Mouse (Mus musculus) embryonic facial prominence, embryonic 12.5 days (tissue): ENCODE data around the gene Flt1. TPM values are rescaled to one million over a fixed set of nuclear protein-coding genes. Genes with fewer than 3 reads are reported as not detected.

ENCODE experiments used
- ATAC-seq: fragments of 200-750 bp; cut with Nextera tagmentation; 2 replicates; pipeline ENCODE4 v1.8.0; 2017; ENCODE audit not compliant: insufficient number of reproducible peaks, insufficient read depth, low FRiP score, low TSS enrichment
- H3K27ac ChIP-seq: fragments of 300-500 bp; sonication (generic); 2 replicates; pipeline ENCODE4 v1.5.1; 2016; ENCODE audit warnings: mild to moderate bottlenecking
- H3K27me3 ChIP-seq: fragments of 300-500 bp; sonication (generic); 2 replicates; pipeline ENCODE4 v1.6.1; 2016; ENCODE audit warnings: mild to moderate bottlenecking, moderate library complexity
- H3K36me3 ChIP-seq: fragments of 300-500 bp; sonication (generic); 2 replicates; pipeline ENCODE4 v1.6.1; 2016; ENCODE audit warnings: mild to moderate bottlenecking
- H3K4me1 ChIP-seq: fragments of 300-500 bp; sonication (generic); 2 replicates; pipeline ENCODE4 v1.6.1; 2016
- H3K4me2 ChIP-seq: fragments of 300-500 bp; sonication (generic); replicated peaks from 2 replicates; pipeline ENCODE4 v1.6.1; 2016; ENCODE audit warnings: mild to moderate bottlenecking, moderate library complexity
- H3K4me3 ChIP-seq: fragments of 300-500 bp; sonication (generic); 2 replicates; pipeline ENCODE4 v1.5.1; 2016; ENCODE audit warnings: mild to moderate bottlenecking
- H3K9ac ChIP-seq: fragments of 300-500 bp; sonication (generic); 2 replicates; pipeline ENCODE4 v1.6.1; 2016; ENCODE audit warnings: mild to moderate bottlenecking, moderate library complexity
- H3K9me3 ChIP-seq: fragments of 300-500 bp; sonication (generic); 2 replicates; pipeline ENCODE4 v1.6.1; 2016; ENCODE audit warnings: mild to moderate bottlenecking, moderate library complexity
- WGBS: fragments of 180-500 bp; shearing (Covaris S2); methylation state at CpG from one replicate; pipeline ENCODE4 v1.1.7; 2016; 5-methylcytosine and 5-hydroxymethylcytosine counted together
- polyA plus RNA-seq: library from polyadenylated mRNA; unstranded; fragments of >200 nt; fragmentation: Nextera tagmentation; extraction: Ambion mirVana; gene quantifications from 2 replicates; pipeline ENCODE4 v1.2.1, GENCODE M21; 2016

Flt1 gene
- polyA plus RNA-seq, 1 experiment from 2014 or later = 12.7 TPM

DNA sequence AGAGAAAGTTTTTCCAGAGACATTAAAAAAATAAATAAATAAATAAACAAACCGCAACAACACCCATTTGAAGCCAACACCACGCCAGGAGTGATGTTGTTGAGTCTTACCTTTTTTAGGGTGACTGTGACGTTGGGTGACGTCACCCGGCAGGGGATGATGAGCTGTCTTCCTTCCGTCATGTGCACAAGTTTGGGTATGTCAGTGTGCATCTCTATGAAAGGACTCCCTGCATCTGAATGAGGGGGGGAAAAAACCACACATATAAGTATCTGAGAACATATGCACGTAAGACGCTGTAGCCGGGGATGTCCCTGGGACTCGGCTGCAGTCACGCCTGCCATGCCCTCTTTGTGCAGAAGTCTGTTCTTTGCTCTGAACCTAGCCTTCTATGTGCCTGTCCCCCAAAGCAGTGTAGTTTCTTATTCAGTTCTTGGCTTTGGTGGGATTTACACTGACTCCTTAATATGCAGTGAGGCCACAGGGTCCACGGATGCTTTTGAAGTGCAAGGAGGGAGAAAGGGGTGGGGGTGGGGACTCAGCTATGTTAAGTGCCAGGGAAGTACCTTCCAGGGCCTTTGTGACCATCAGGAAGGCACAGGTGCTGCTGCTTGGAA lies 42.0 kb downstream of the Flt1 start:
- Histone ChIP-seq H3K27me3 (no peaks in the 10 kb centered on the region), H3K36me3 (no peaks in the 10 kb centered on the region), H3K27ac (no peak overlapping the region), H3K9ac (no peak overlapping the region), H3K9me3 (no peaks in the 10 kb centered on the region), H3K4me1 (no peaks in the 10 kb centered on the region), H3K4me2 (no peak overlapping the region), H3K4me3 (no peak overlapping the region)
- 89% methylated on average over 12 of the region's 12 CpGs for WGBS
- no peak for ATAC-seq

DNA sequence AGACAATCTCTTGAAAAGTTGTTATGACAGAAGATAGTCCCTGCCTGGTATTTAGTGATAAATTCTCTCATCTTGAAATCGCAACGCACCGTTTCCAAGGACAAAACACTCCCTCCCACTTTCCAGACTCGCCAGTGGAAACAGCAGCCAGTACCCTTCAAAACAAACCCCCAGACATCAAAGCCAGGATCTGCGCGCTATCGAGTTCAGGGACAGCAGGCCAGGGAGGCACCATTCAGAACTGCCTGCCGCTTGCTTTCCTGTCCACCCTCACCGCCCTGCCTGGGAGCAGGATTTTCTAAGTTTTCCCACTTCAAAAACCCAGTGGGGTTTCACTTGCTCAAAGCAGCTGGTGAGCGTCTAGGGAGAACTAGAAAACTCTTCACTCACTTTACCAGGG lies 44.6 kb downstream of the Flt1 start:
- H3K36me3 ChIP-seq = no peaks in the 10 kb centered on the region
- no peak for ATAC-seq
- H3K27ac ChIP-seq = no peak overlapping the region
- no peaks in the 10 kb centered on the region for H3K27me3 ChIP-seq
- no peak overlapping the region for H3K4me3 ChIP-seq
- H3K9me3 ChIP-seq = no peaks in the 10 kb centered on the region
- WGBS = 35% methylated on average over 10 of the region's 10 CpGs
- no peak overlapping the region for H3K4me2 ChIP-seq
- H3K4me1 ChIP-seq = no peaks in the 10 kb centered on the region
- no peak overlapping the region for H3K9ac ChIP-seq

DNA sequence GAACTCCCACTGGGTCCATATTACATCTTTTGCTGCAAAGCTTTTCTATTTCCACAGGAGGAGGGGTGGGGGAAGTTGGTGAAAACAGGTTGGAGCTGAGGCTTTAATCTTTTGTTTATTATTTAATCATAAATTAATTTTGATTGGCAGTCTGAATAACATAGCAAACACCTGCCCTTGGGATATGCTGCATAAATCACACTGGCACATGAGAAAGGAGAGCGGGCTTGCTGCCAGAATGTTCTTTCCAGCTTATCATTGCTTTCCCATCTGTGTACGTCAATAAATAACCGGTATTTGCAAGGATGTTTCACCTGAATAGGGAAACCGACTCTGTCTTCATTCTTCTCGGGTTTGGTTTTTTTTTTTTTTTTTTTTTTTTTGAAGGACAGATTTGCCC lies 45.1 kb downstream of the Flt1 start:
- Histone ChIP-seq H3K27ac (no peak overlapping the region), H3K4me2 (no peak overlapping the region), H3K4me1 (no peaks in the 10 kb centered on the region), H3K9ac (no peak overlapping the region), H3K27me3 (no peaks in the 10 kb centered on the region), H3K36me3 (no peaks in the 10 kb centered on the region), H3K9me3 (no peaks in the 10 kb centered on the region), H3K4me3 (no peak overlapping the region)
- WGBS = 71% methylated on average over 5 of the region's 5 CpGs
- no peak for ATAC-seq

DNA sequence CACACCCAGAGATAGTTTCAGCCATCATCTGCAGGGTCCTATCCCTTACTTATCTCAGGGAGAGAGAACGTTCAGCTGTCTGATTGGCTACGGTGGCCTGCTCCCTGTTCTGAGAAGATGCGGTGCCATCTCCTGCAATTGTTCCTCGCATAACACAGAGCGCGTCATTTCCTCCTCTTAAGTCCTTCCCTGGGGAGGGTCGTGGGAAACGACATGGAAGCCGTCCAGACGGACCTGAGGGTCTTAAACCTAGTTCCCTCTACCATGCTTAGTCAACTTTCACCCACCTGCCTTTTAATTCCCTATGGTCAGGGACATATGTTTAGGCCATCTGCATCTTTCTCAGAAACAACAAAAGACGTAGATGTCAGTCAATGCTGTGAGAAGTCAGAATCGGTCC lies 46.5 kb downstream of the Flt1 start:
- no peak overlapping the region for H3K27ac ChIP-seq
- no peak overlapping the region for H3K4me2 ChIP-seq
- no peak for ATAC-seq
- no peaks in the 10 kb centered on the region for H3K36me3 ChIP-seq
- no peaks in the 10 kb centered on the region for H3K9me3 ChIP-seq
- no peaks in the 10 kb centered on the region for H3K27me3 ChIP-seq
- H3K4me1 ChIP-seq = no peaks in the 10 kb centered on the region
- no peak overlapping the region for H3K9ac ChIP-seq
- no peak overlapping the region for H3K4me3 ChIP-seq
- WGBS = 87% methylated on average over 12 of the region's 12 CpGs

DNA sequence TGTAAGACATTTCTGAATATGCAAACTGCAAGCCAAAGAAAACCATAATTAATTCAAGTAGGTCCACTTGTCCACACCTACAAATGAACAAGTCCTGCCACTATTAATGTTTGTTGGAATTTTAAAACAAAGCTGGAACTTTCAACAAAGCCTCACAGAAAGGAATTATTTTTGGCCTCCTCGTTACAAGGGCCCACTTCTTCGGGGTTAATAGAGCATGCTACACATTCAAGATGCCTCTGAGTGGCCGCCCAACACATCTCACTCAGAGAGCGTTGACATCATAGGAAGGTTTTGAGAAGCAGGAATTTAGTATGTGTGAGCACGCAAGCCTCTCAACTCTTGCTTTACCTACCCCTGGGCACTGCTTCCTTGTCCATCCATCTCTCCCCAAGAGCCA lies 50.0 kb downstream of the Flt1 start:
- WGBS = 75% methylated on average over 5 of the region's 5 CpGs
- H3K4me2 ChIP-seq = no peak overlapping the region
- no peak overlapping the region for H3K9ac ChIP-seq
- H3K4me3 ChIP-seq = no peak overlapping the region
- no peak for ATAC-seq
- H3K36me3 ChIP-seq = no peaks in the 10 kb centered on the region
- H3K27ac ChIP-seq = no peak overlapping the region
- no peaks in the 10 kb centered on the region for H3K27me3 ChIP-seq
- H3K9me3 ChIP-seq = no peaks in the 10 kb centered on the region
- no peaks in the 10 kb centered on the region for H3K4me1 ChIP-seq

DNA sequence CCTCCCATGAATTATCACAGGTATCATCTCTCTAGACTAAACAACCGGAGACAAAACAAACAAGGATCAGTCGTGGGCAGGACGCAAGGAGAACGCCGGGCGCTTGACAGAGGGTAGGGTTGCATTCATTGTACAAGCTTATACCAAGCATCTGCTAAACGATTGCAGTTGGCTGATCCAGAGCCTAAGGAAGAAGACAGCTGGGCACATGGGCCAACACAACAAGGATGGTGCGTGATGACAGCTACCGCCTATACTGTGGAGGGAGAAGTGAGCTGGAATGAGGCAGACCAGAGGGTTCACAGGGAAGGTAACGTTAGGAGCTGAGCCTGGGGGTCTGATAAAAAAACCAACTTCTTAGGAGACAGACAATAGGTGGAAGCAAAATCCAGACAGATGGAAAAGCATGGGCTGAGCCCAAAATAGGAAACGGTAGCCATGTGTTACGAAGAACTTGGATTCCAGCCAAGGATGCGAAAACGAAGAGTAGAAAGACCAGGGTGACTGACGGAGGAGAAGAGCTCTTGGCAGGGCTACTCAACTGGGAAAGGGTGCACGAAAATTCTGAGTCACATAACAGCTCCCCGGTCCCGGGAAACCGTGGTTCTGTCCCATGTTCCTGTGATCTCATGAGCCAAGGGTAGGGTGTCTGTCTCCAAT lies 53.9 kb downstream of the Flt1 start:
- Histone ChIP-seq H3K27ac (no peak overlapping the region), H3K36me3 (no peaks in the 10 kb centered on the region), H3K27me3 (no peaks in the 10 kb centered on the region), H3K9me3 (no peaks in the 10 kb centered on the region), H3K4me3 (no peak overlapping the region), H3K4me1 (no peaks in the 10 kb centered on the region), H3K4me2 (no peak overlapping the region), H3K9ac (no peak overlapping the region)
- WGBS = 81% methylated on average over 19 of the region's 19 CpGs
- ATAC-seq = no peak

DNA sequence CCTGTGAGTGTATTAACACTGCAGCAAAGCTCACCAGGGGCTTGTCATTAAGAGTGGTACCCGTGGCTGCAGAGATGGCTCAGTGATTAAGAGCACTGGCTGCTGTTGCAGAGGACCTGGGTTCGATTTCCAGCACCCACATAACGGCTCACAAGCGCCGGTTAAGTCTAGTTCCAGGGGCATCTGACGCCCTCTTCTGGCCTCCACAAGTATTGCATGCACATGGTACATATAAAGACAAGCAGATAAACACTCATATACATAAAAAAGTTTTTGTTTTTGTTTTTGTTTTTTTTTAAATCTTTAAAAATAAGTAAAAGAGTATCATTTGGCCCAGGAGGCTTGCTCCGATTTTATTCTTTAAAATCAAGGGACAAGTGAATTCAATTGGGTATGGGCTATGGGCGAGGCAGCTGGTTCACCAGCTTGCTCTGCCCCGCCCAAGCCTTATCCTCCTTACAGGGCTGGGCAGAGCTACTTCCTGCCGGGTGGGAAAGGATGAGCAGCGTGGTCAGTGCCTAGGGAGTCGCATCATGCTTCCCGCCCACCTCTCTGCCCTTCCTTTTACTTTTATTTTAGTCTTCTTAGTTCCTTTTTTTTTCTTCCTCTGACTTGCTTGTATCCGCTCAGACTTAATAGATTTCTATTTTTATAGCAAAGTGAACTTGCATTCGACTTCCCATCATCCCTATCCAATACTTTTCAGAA lies 57.0 kb downstream of the Flt1 start:
- ATAC-seq = no peak
- H3K9me3 ChIP-seq = no peaks in the 10 kb centered on the region

DNA sequence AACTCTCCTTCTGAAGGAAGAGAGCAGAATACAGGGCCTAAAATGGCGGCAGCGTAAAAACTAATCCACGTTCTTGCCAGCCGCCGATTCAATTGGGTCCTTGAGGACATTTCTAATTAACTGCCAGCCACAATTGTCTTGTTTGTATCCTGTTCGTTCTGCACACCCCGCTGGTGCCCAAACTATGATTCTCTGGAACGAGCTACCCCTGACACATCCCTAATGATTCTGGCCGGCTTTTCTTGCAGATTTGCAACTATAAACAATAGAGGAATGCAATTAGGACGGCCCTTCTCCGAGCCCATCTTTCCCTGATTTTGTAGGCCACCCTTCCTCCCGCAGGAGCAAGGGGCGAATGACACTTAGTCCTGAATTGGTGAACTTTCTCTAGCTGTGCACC lies 59.9 kb downstream of the Flt1 start:
- H3K36me3 ChIP-seq = no peaks in the 10 kb centered on the region
- H3K9me3 ChIP-seq = no peaks in the 10 kb centered on the region
- H3K4me1 ChIP-seq = no peaks in the 10 kb centered on the region
- H3K4me2 ChIP-seq = no peak overlapping the region
- no peak overlapping the region for H3K9ac ChIP-seq
- H3K4me3 ChIP-seq = no peak overlapping the region
- no peak overlapping the region for H3K27ac ChIP-seq
- 89% methylated on average over 13 of the region's 13 CpGs for WGBS
- H3K27me3 ChIP-seq = no peaks in the 10 kb centered on the region
- no peak for ATAC-seq

More for the DNA sequence above, 57.0 kb downstream of the Flt1 start:
- H3K36me3 ChIP-seq = no peaks in the 10 kb centered on the region
- H3K9ac ChIP-seq = no peak overlapping the region
- H3K4me2 ChIP-seq = no peak overlapping the region
- no peak overlapping the region for H3K27ac ChIP-seq
- WGBS = 89% methylated on average over 15 of the region's 15 CpGs
- H3K4me1 ChIP-seq = no peaks in the 10 kb centered on the region
- H3K4me3 ChIP-seq = no peak overlapping the region
- H3K27me3 ChIP-seq = no peaks in the 10 kb centered on the region

DNA sequence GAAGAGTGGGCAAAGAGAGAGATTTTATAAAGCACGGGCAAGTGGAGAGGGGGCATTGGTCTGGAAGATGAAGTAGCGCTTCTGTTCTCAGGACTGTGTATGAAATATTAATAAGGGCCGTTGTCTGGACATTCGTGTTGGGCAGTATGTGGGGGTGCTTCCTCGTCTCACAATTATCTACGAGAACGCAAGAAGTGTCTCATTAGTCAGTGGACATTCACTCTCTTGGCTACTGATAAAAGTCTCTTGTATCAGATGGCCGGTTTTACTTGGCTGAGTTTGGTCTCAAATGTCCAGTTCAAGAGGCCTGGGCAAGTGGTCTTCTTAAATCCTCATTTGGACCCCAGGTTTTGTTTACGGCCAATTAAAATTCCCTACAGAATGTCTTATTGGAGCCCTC lies 60.4 kb downstream of the Flt1 start:
- no peaks in the 10 kb centered on the region for H3K4me1 ChIP-seq
- H3K9ac ChIP-seq = no peak overlapping the region
- 91% methylated on average over 9 of the region's 9 CpGs for WGBS
- H3K36me3 ChIP-seq = no peaks in the 10 kb centered on the region
- H3K27me3 ChIP-seq = no peaks in the 10 kb centered on the region
- ATAC-seq = no peak
- no peaks in the 10 kb centered on the region for H3K9me3 ChIP-seq
- no peak overlapping the region for H3K27ac ChIP-seq
- no peak overlapping the region for H3K4me2 ChIP-seq
- H3K4me3 ChIP-seq = no peak overlapping the region

DNA sequence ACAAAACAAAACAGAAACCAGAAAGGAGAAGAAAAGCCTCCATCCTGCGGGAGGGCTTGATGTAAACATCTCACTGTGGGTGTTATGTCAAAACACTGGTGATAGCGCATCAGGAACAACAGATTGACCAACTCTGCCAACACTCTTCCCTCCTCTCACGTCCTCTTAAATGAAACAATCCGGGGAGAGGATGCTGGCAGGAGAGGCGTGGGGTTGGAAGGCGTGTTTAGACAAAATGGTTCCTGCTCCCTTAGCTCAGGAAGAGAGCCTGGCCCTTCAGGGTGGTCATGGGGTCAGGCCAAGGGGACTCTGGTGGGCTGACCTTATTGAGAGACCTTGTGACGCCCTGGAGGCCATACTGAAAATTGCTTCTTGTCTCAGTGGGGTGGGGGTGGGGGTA lies 65.9 kb downstream of the Flt1 start:
- Histone ChIP-seq H3K27ac (no peak overlapping the region), H3K9me3 (no peaks in the 10 kb centered on the region), H3K36me3 (no peaks in the 10 kb centered on the region), H3K4me2 (no peak overlapping the region), H3K4me1 (no peaks in the 10 kb centered on the region), H3K27me3 (no peaks in the 10 kb centered on the region), H3K9ac (no peak overlapping the region), H3K4me3 (no peak overlapping the region)
- ATAC-seq = no peak
- WGBS = 71% methylated on average over 7 of the region's 7 CpGs

DNA sequence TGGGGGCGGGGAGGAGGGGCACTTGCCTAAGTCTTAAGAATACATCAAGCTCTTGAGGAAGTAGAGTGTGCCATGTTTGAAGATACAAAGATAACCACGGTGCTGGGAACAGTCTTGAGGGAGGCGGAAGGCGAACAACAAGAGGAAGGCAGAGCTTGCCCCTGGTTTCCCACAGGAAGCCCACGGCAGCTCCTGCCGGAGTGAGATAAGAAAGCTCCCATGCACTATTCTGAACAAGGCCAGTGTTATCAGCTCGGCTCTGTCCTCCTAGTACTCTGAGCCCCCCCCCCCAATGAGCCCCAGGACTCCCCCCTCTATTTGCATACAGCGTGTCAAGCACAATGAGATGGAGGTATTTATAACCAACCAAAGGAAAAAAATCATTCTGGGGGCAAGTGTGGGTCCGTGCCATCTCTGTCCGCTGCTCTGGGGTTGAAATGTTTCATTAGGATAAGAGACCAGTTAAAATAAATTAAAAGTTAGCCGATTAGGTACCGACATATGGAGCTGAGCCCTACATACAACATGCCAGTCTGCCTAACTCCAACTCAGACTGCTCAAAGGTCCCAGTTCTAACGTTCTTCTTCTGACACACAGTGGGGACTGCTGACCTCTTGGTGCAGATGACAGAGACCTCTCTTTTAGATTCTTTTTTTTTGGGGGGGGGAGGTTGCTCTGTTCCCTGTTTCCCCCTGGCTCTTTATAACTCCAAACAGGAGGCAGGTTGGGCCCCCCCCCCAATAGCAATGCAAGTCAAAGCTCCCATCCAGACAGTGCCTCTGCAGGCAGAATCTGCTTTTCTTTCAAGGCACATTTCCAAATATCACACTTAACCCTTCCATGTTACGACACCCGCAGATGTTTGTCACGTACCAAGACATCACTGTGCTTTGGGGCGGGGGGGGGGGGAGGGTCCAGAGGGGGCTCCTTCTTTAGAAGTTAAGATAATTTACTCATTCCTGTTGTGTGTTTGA lies 67.6 kb downstream of the Flt1 start:
- H3K9me3 ChIP-seq = no peaks in the 10 kb centered on the region
- no peak overlapping the region for H3K27ac ChIP-seq
- H3K4me3 ChIP-seq = no peak overlapping the region
- 64% methylated on average over 17 of the region's 17 CpGs for WGBS
- no peaks in the 10 kb centered on the region for H3K27me3 ChIP-seq
- ATAC-seq = no peak
- no peaks in the 10 kb centered on the region for H3K4me1 ChIP-seq
- no peak overlapping the region for H3K9ac ChIP-seq
- no peaks in the 10 kb centered on the region for H3K36me3 ChIP-seq
- no peak overlapping the region for H3K4me2 ChIP-seq
